Mouse (Mus musculus) 3134 (cell line): ENCODE data around the gene Zfp384.
"Not testable (repeated sequence)": the region's sequence is repeated elsewhere in the genome, so short reads cannot be mapped to it uniquely, and the experiment has no call there.

ENCODE experiments used
- DNase-seq: peaks from one replicate; pipeline ENCODE4 v3.0.0-alpha.2; 2011; ENCODE audit warnings: low spot score; ENCODE audit not compliant: insufficient read length; ENCODE audit errors: extremely low read depth

Gene Zfp384

DNA sequence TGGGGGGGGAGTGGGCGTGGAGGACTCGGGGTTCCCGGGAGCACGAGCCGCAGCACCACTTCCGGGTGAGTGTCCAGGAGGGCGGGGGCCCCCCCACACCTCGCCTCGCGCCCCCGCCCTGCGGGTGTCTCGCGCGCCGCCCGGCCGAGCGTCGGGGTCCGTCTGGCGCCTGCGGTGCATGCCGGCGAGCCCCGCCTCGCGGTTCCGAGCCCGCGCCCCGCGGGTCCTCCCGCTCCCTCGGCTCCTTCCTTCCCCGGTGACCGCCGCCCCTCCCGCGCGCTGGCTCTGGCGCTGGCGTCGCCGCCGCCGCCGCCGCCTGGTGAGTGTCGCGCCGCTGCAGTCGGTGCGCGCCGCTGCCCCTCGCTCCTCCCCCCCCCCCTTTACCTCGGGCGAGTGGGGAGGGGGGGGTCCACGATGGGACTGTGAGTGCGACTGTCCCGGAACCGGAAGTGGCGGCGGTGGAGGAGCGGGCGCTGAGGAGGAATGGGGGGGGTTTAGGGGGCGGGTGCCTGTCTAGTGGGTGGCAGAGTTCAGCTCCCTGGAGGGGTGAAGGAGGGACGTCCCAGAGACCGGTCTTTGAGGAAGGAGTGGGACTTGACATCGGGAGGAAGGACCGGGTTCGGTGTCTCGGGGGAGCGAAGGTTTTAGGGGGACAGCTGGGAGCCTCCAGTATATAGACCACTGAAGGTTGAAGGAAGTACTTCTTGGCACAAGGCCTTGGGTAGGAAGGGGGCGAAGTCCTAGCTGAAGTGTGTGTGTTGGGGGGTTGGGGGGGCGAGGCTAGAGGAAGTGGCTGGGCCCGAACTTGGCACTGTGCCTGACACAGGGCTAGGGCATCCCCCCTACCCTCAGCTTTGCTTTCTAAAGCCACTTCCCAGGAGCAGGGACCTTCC is 482 bp downstream of the Zfp384 start:
- peak; percentile 80 for DNase-seq

DNA sequence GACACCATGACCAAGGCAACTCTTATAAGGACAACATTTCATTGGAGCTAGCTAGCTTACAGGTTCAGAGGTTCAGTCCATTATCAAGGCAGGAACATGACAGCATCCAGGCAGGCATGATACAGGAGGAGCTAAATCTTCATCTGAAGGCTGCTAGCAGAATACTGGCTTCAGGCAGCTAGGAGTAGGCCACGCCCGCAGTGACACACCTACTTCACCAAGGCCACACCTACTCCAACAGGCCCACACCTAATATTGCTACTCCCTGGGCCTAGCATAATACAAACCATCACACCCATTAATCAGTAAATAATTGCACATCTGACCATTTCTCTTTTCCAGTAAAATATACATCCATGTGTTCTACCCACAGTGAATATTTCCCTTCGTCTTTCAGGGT is 8.7 kb downstream of the Zfp384 start:
- no peak for DNase-seq

GRCm38 (mm10) chr6:125030532-125030931 is 21.6 kb downstream of the Zfp384 start:
- DNase-seq = peak; percentile 36

- DNase-seq = no peak
Measured at GRCm38 (mm10) chr6:125031604-125032003, 22.7 kb downstream of the Zfp384 start.

- DNase-seq = no peak
Measured at GRCm38 (mm10) chr6:125038666-125039065, 29.7 kb downstream of the Zfp384 start.

- no peak for DNase-seq
Measured at GRCm38 (mm10) chr6:125039131-125039530, 30.2 kb downstream of the Zfp384 start.

GRCm38 (mm10) chr6:125039533-125040153 is 30.7 kb downstream of the Zfp384 start, which contains the start of gene Ing4:
Ing4 (plus strand) TSS chr6:125039760.
- DNase-seq = peak; percentile 79

DNA sequence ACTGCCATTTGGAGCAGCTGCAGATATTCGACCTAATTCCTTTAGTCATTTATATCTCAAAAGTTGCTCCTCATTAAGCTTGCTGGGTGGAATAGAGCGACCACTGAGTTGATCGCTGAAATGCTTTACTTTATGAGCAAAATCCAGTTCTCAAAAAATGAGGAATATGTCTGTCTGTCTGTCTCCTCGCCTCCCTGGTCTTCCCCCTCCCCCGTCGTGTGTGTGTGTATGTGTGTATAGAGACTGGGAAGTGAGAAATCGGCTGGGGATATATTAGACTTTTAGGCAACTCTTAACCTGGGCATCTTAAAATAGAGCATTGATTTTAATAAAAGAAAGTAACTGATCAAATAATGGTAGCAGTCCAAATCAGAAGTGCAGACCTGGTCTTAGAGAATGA is 31.3 kb downstream of the Zfp384 start:
- no peak for DNase-seq

DNA sequence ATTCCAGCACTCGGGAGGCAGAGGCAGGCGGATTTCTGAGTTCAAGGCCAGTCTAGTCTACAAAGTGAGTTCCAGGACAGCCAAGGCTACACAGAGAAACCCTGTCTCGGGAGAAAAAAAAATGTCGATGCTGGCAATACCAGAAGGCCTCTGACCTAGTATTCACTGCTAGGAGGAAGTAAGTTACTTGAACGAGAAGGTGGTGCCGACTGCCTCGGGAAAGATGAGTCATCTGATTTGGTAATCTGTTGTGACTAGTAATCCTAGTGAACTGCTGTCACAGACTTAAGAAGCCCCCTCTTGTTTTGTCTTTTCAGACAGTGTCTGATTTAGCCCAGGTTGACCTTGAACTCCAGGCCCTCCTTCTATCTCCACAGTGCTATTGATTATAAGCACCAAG is 32.1 kb downstream of the Zfp384 start:
- DNase-seq = no peak

DNA sequence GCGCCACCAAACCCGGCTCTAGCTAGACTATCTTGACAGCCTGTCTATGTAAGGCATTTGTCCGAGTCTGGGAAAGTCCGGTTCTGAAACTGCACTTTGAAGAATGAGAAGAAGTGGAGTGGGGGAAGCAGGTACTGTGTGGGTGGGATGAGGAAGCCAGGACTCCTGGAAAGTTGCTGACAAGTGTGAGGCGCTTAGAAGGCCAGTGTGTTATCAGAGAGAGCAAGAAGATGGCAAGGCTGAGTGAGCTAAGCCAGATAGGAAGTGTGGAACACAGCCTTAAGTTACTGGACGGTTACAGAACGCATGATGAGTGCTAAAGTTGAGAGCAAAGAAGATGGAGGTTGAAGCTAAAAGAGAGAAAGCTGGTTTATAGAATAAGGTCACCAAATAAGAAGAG is 33.1 kb downstream of the Zfp384 start:
- no peak for DNase-seq

GRCm38 (mm10) chr6:125046691-125047090 is 37.7 kb downstream of the Zfp384 start:
- DNase-seq = peak; percentile 41

- DNase-seq = no peak
Measured at GRCm38 (mm10) chr6:125049678-125050077, 40.7 kb downstream of the Zfp384 start, which contains the start of gene Acrbp. Acrbp (plus strand) TSS chr6:125049689.

- DNase-seq = peak; percentile 20
Measured at GRCm38 (mm10) chr6:125051237-125051636, 42.3 kb downstream of the Zfp384 start.

GRCm38 (mm10) chr6:125061493-125061892 is 52.5 kb downstream of the Zfp384 start:
- no peak for DNase-seq

DNA sequence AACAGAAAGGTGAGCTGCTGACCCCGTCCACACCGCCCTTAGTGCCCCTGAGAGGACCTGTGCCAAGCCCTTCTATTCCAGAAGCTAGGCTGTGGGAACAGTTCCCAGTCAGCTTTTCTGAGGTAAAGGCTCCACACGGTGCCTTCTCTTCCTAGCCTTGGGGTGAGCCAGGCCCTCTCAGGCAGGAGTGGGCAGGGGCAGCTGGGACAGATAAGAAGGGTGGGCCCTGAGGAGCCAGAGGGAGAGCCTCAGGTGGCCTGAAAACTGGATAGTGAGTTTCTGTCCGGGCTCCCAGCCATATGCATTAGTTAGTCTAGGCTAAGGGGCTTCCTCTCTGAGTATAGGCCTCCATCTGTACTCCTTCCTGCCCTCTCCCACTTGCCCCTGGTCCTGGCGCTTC is 53.6 kb downstream of the Zfp384 start:
- DNase-seq = no peak

GRCm38 (mm10) chr6:125063906-125064305 is 55.0 kb downstream of the Zfp384 start:
- no peak for DNase-seq

DNA sequence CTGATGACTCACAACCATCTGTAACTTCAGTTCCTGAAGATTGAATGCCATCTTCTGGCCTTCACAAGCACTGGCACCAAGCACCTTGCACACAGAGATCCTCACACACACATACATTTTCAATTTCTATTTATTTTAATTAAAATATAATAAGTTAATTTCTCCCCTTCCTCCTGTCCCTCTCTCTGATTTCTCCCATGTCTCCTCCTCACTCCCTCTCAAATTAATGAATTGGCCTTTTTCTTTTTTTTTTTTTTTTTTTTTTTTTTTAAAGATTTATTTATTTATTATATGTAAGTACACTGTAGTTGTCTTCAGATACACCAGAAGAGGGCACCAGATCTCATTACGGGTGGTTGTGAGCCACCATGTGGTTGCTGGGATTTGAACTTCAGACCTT is 56.3 kb downstream of the Zfp384 start:
- not testable (repeated sequence) for DNase-seq

GRCm38 (mm10) chr6:125067571-125067995 is 58.6 kb downstream of the Zfp384 start, which contains the start of gene Lpar5:
Lpar5 (plus strand) TSS chr6:125067920.
- DNase-seq = no peak

DNA sequence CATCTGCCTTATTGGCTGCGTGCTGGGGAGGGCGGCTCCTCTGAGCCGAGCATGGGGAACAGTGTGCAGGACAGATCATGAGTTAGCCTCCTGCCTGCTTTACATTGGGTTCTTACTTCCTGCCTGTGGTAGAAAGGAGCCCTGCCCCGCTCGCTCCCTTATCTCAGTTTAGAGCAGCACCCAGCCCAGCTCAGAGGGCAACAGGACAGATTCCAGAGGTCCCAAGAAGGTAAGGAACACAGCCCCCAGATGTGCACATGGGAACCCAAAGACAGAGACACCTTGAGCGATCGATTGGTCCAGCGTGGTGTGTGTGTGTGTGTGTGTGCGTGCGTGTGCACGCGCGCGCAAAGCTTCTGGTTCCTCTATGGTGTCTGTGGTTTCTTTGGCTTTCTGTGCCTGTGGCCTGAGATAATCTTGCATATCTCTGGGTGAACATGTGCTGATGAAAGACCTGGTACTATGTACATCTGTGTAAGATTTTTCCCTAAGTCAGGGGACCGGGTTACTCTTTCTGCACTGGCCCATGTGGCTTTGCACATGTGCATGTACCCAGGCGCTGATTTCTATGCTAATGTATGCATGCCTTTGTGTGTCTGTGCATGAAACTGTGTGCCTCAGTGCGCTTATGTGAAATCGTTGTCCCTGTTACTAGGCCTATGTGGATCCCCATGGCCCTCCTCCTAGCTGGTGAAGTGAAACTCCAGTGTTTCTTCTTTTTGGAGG is 62.4 kb downstream of the Zfp384 start:
- no peak for DNase-seq

GRCm38 (mm10) chr6:125071896-125072279 is 62.9 kb downstream of the Zfp384 start:
- DNase-seq = no peak

DNA sequence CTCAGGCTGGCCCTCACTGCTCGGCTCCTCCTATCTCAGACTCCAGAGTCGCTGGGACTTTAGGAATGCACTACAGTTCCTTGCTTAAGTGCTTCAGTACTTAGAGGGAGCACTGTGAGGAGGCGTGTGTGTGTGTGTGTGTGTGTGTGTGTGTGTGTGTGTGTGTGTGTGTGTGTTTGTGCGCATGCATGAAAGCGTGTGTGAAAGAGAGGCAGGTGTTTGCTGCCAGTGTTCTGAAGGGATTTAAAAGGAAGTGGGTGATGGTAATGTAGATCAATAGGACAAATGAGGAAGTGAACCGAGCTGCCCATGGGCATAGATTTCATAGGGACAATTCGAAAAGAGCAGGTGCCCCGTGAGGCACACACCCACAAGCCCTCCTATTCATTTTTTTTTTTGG is 64.9 kb downstream of the Zfp384 start:
- no peak for DNase-seq
